Mouse (Mus musculus): ENCODE data around the gene Dlgap1. TPM values are rescaled to one million over a fixed set of nuclear protein-coding genes. Genes with fewer than 3 reads are reported as not detected.

Gene Dlgap1
- polyA plus RNA-seq, 1 experiment from 2014 or later, result 2.9 TPM

GRCm38 (mm10) chr17:70594277-70594676 lies 625.4 kb downstream of the Dlgap1 start:
- 81% methylated on average over 1 of the region's 1 CpGs for WGBS
- H3K4me1 ChIP-seq (replicated peaks; ENCODE audit: control insufficient read depth, insufficient read depth, low read length), result no peaks in the 10 kb centered on the region

GRCm38 (mm10) chr17:70596326-70596725 lies 627.5 kb downstream of the Dlgap1 start:
- H3K4me3 ChIP-seq (ENCODE audit: low read depth, low read length), result no peak overlapping the region
- H3K9ac ChIP-seq (ENCODE audit: low read length), result no peak overlapping the region
- H3K27ac ChIP-seq (ENCODE audit: low read depth), result no peak overlapping the region
- DNase-seq (ENCODE audit: low spot score), result no peak
- no peaks in the 10 kb centered on the region for H3K4me1 ChIP-seq (replicated peaks; ENCODE audit: control insufficient read depth, insufficient read depth, low read length)
- 96% methylated on average over 2 of the region's 2 CpGs for WGBS
- ATAC-seq (replicated peaks; ENCODE audit: low FRiP score, low TSS enrichment, low read depth), result no peak
- no peaks in the 10 kb centered on the region for H3K9me3 ChIP-seq (ENCODE audit: control insufficient read depth, low read length)
- H3K4me2 ChIP-seq (ENCODE audit: low read length), result no peak overlapping the region
- no peaks in the 10 kb centered on the region for H3K27me3 ChIP-seq (replicated peaks; ENCODE audit: control insufficient read depth, insufficient read depth, low read length)
- H3K36me3 ChIP-seq (ENCODE audit: control insufficient read depth, insufficient read depth, low read length), result no peaks in the 10 kb centered on the region

More at GRCm38 (mm10) chr17:70594277-70594676, 625.4 kb downstream of the Dlgap1 start:
- Histone ChIP-seq H3K27ac (ENCODE audit: low read depth) (no peak overlapping the region), H3K9me3 (ENCODE audit: control insufficient read depth, low read length) (no peaks in the 10 kb centered on the region), H3K27me3 (replicated peaks; ENCODE audit: control insufficient read depth, insufficient read depth, low read length) (no peaks in the 10 kb centered on the region), H3K4me3 (ENCODE audit: low read depth, low read length) (no peak overlapping the region), H3K36me3 (ENCODE audit: control insufficient read depth, insufficient read depth, low read length) (no peaks in the 10 kb centered on the region), H3K9ac (ENCODE audit: low read length) (no peak overlapping the region), H3K4me2 (ENCODE audit: low read length) (no peak overlapping the region)
- DNase-seq (ENCODE audit: low spot score) (no peak), ATAC-seq (replicated peaks; ENCODE audit: low FRiP score, low TSS enrichment, low read depth) (no peak)

GRCm38 (mm10) chr17:70600462-70600861 lies 631.6 kb downstream of the Dlgap1 start:
- no peaks in the 10 kb centered on the region for H3K4me1 ChIP-seq (replicated peaks; ENCODE audit: control insufficient read depth, insufficient read depth, low read length)
- no peak for ATAC-seq (replicated peaks; ENCODE audit: low FRiP score, low TSS enrichment, low read depth)
- H3K9me3 ChIP-seq (ENCODE audit: control insufficient read depth, low read length), result no peaks in the 10 kb centered on the region
- H3K4me2 ChIP-seq (ENCODE audit: low read length), result no peak overlapping the region
- no peaks in the 10 kb centered on the region for H3K27me3 ChIP-seq (replicated peaks; ENCODE audit: control insufficient read depth, insufficient read depth, low read length)
- no peak overlapping the region for H3K9ac ChIP-seq (ENCODE audit: low read length)
- 82% methylated on average over 6 of the region's 6 CpGs for WGBS
- no peak for DNase-seq (ENCODE audit: low spot score)
- no peaks in the 10 kb centered on the region for H3K36me3 ChIP-seq (ENCODE audit: control insufficient read depth, insufficient read depth, low read length)
- no peak overlapping the region for H3K27ac ChIP-seq (ENCODE audit: low read depth)
- H3K4me3 ChIP-seq (ENCODE audit: low read depth, low read length), result no peak overlapping the region

GRCm38 (mm10) chr17:70602051-70602450 lies 633.2 kb downstream of the Dlgap1 start:
- H3K4me1 ChIP-seq (replicated peaks; ENCODE audit: control insufficient read depth, insufficient read depth, low read length), result no peaks in the 10 kb centered on the region
- H3K9ac ChIP-seq (ENCODE audit: low read length), result no peak overlapping the region
- H3K4me2 ChIP-seq (ENCODE audit: low read length), result no peak overlapping the region
- H3K27ac ChIP-seq (ENCODE audit: low read depth), result no peak overlapping the region
- no peak for ATAC-seq (replicated peaks; ENCODE audit: low FRiP score, low TSS enrichment, low read depth)
- H3K27me3 ChIP-seq (replicated peaks; ENCODE audit: control insufficient read depth, insufficient read depth, low read length), result no peaks in the 10 kb centered on the region
- 80% methylated on average over 7 of the region's 7 CpGs for WGBS
- H3K4me3 ChIP-seq (ENCODE audit: low read depth, low read length), result no peak overlapping the region
- H3K36me3 ChIP-seq (ENCODE audit: control insufficient read depth, insufficient read depth, low read length), result no peaks in the 10 kb centered on the region
- H3K9me3 ChIP-seq (ENCODE audit: control insufficient read depth, low read length), result no peaks in the 10 kb centered on the region
- no peak for DNase-seq (ENCODE audit: low spot score)

GRCm38 (mm10) chr17:70605659-70606058 lies 636.8 kb downstream of the Dlgap1 start:
- Histone ChIP-seq H3K4me2 (ENCODE audit: low read length) (no peak overlapping the region), H3K27me3 (replicated peaks; ENCODE audit: control insufficient read depth, insufficient read depth, low read length) (no peaks in the 10 kb centered on the region), H3K9me3 (ENCODE audit: control insufficient read depth, low read length) (no peaks in the 10 kb centered on the region), H3K4me3 (ENCODE audit: low read depth, low read length) (no peak overlapping the region), H3K27ac (ENCODE audit: low read depth) (no peak overlapping the region), H3K36me3 (ENCODE audit: control insufficient read depth, insufficient read depth, low read length) (no peaks in the 10 kb centered on the region), H3K4me1 (replicated peaks; ENCODE audit: control insufficient read depth, insufficient read depth, low read length) (no peaks in the 10 kb centered on the region), H3K9ac (ENCODE audit: low read length) (no peak overlapping the region)
- ATAC-seq (replicated peaks; ENCODE audit: low FRiP score, low TSS enrichment, low read depth) (no peak), DNase-seq (ENCODE audit: low spot score) (no peak)
- WGBS, result 76% methylated on average over 5 of the region's 5 CpGs

- 86% methylated on average over 6 of the region's 6 CpGs for WGBS
- no peak for ATAC-seq (replicated peaks; ENCODE audit: low FRiP score, low TSS enrichment, low read depth)
- no peaks in the 10 kb centered on the region for H3K27me3 ChIP-seq (replicated peaks; ENCODE audit: control insufficient read depth, insufficient read depth, low read length)
Observed at GRCm38 (mm10) chr17:70612171-70612570, 643.3 kb downstream of the Dlgap1 start.

GRCm38 (mm10) chr17:70613897-70614296 lies 645.0 kb downstream of the Dlgap1 start:
- H3K4me3 ChIP-seq (ENCODE audit: low read depth, low read length), result no peak overlapping the region
- no peaks in the 10 kb centered on the region for H3K27me3 ChIP-seq (replicated peaks; ENCODE audit: control insufficient read depth, insufficient read depth, low read length)
- no peak for ATAC-seq (replicated peaks; ENCODE audit: low FRiP score, low TSS enrichment, low read depth)
- H3K4me1 ChIP-seq (replicated peaks; ENCODE audit: control insufficient read depth, insufficient read depth, low read length), result no peaks in the 10 kb centered on the region
- H3K27ac ChIP-seq (ENCODE audit: low read depth), result no peak overlapping the region
- H3K36me3 ChIP-seq (ENCODE audit: control insufficient read depth, insufficient read depth, low read length), result no peaks in the 10 kb centered on the region
- H3K9ac ChIP-seq (ENCODE audit: low read length), result no peak overlapping the region
- 86% methylated on average over 7 of the region's 7 CpGs for WGBS
- no peak overlapping the region for H3K4me2 ChIP-seq (ENCODE audit: low read length)
- no peaks in the 10 kb centered on the region for H3K9me3 ChIP-seq (ENCODE audit: control insufficient read depth, low read length)
- no peak for DNase-seq (ENCODE audit: low spot score)

More at GRCm38 (mm10) chr17:70612171-70612570, 643.3 kb downstream of the Dlgap1 start:
- Histone ChIP-seq H3K4me3 (ENCODE audit: low read depth, low read length) (no peak overlapping the region), H3K36me3 (ENCODE audit: control insufficient read depth, insufficient read depth, low read length) (no peaks in the 10 kb centered on the region), H3K9me3 (ENCODE audit: control insufficient read depth, low read length) (no peaks in the 10 kb centered on the region), H3K4me1 (replicated peaks; ENCODE audit: control insufficient read depth, insufficient read depth, low read length) (no peaks in the 10 kb centered on the region), H3K4me2 (ENCODE audit: low read length) (no peak overlapping the region), H3K9ac (ENCODE audit: low read length) (no peak overlapping the region), H3K27ac (ENCODE audit: low read depth) (no peak overlapping the region)
- DNase-seq (ENCODE audit: low spot score), result no peak

- Histone ChIP-seq H3K9ac (ENCODE audit: low read length) (no peak overlapping the region), H3K36me3 (ENCODE audit: control insufficient read depth, insufficient read depth, low read length) (no peaks in the 10 kb centered on the region), H3K4me2 (ENCODE audit: low read length) (no peak overlapping the region), H3K4me1 (replicated peaks; ENCODE audit: control insufficient read depth, insufficient read depth, low read length) (no peaks in the 10 kb centered on the region), H3K27me3 (replicated peaks; ENCODE audit: control insufficient read depth, insufficient read depth, low read length) (no peaks in the 10 kb centered on the region), H3K27ac (ENCODE audit: low read depth) (no peak overlapping the region), H3K4me3 (ENCODE audit: low read depth, low read length) (no peak overlapping the region), H3K9me3 (ENCODE audit: control insufficient read depth, low read length) (no peaks in the 10 kb centered on the region)
- no peak for DNase-seq (ENCODE audit: low spot score)
- WGBS, result 88% methylated on average over 5 of the region's 5 CpGs
- ATAC-seq (replicated peaks; ENCODE audit: low FRiP score, low TSS enrichment, low read depth), result no peak
Observed at GRCm38 (mm10) chr17:70614407-70615060, 645.7 kb downstream of the Dlgap1 start.

- DNase-seq (ENCODE audit: low spot score), result no peak
- H3K4me1 ChIP-seq (replicated peaks; ENCODE audit: control insufficient read depth, insufficient read depth, low read length), result no peaks in the 10 kb centered on the region
Observed at GRCm38 (mm10) chr17:70622493-70622892, 653.6 kb downstream of the Dlgap1 start.

More at GRCm38 (mm10) chr17:70622493-70622892, 653.6 kb downstream of the Dlgap1 start:
- Histone ChIP-seq H3K36me3 (ENCODE audit: control insufficient read depth, insufficient read depth, low read length) (no peaks in the 10 kb centered on the region), H3K9ac (ENCODE audit: low read length) (no peak overlapping the region), H3K4me3 (ENCODE audit: low read depth, low read length) (no peak overlapping the region), H3K27me3 (replicated peaks; ENCODE audit: control insufficient read depth, insufficient read depth, low read length) (no peaks in the 10 kb centered on the region), H3K9me3 (ENCODE audit: control insufficient read depth, low read length) (no peaks in the 10 kb centered on the region), H3K27ac (ENCODE audit: low read depth) (no peak overlapping the region), H3K4me2 (ENCODE audit: low read length) (no peak overlapping the region)
- WGBS, result 86% methylated on average over 8 of the region's 8 CpGs
- ATAC-seq (replicated peaks; ENCODE audit: low FRiP score, low TSS enrichment, low read depth), result no peak
